Mouse (Mus musculus) midbrain, embryonic 15.5 days (tissue): Measurements from ENCODE around the gene Rarres1. TPM values are rescaled to one million over a fixed set of nuclear protein-coding genes. Genes with fewer than 3 reads are reported as not detected.
A peak's percentile ranks its signal among the peaks of the same experiment; 100 is the strongest.

ENCODE experiments used
- ATAC-seq: fragments of 200-750 bp; cut with Nextera tagmentation; replicated peaks from 2 replicates; pipeline ENCODE4 v1.8.0; 2017; ENCODE audit warnings: moderate TSS enrichment
- H3K27ac ChIP-seq: fragments of 300-500 bp; sonication (generic); 2 replicates; pipeline ENCODE4 v1.5.1; 2015; ENCODE audit warnings: mild to moderate bottlenecking, inconsistent platforms
- H3K27me3 ChIP-seq: fragments of 300-500 bp; sonication (generic); replicated peaks from 2 replicates; pipeline ENCODE4 v1.6.1; 2015; ENCODE audit warnings: inconsistent platforms
- H3K36me3 ChIP-seq: fragments of 300-500 bp; sonication (generic); replicated peaks from 2 replicates; pipeline ENCODE4 v1.6.1; 2015; ENCODE audit warnings: inconsistent platforms
- H3K4me1 ChIP-seq: fragments of 300-500 bp; sonication (generic); 2 replicates; pipeline ENCODE4 v1.6.1; 2015; ENCODE audit warnings: inconsistent platforms
- H3K4me2 ChIP-seq: fragments of 300-500 bp; sonication (generic); 2 replicates; pipeline ENCODE4 v1.6.1; 2015; ENCODE audit warnings: inconsistent platforms, mild to moderate bottlenecking, moderate library complexity
- H3K4me3 ChIP-seq: fragments of 300-500 bp; sonication (generic); 2 replicates; pipeline ENCODE4 v1.5.1; 2015; ENCODE audit warnings: mild to moderate bottlenecking, inconsistent platforms
- H3K9ac ChIP-seq: fragments of 300-500 bp; sonication (generic); 2 replicates; pipeline ENCODE4 v1.6.1; 2015; ENCODE audit warnings: mild to moderate bottlenecking, inconsistent platforms
- H3K9me3 ChIP-seq: fragments of 300-500 bp; sonication (generic); 2 replicates; pipeline ENCODE4 v1.6.1; 2016; ENCODE audit warnings: inconsistent platforms
- WGBS: fragments of 180-500 bp; shearing (Covaris S2); methylation state at CpG from one replicate; pipeline ENCODE4 v1.1.7; 2015; ENCODE audit warnings: mixed read lengths; 5-methylcytosine and 5-hydroxymethylcytosine counted together
- polyA plus RNA-seq: library from polyadenylated mRNA; unstranded; fragments of >200 nt; fragmentation: Nextera tagmentation; extraction: Ambion mirVana; gene quantifications from 2 replicates; pipeline ENCODE4 v1.2.1, GENCODE M21; 2015

Rarres1 gene
- polyA plus RNA-seq, 1 experiment from 2014 or later: 2.6 TPM

DNA sequence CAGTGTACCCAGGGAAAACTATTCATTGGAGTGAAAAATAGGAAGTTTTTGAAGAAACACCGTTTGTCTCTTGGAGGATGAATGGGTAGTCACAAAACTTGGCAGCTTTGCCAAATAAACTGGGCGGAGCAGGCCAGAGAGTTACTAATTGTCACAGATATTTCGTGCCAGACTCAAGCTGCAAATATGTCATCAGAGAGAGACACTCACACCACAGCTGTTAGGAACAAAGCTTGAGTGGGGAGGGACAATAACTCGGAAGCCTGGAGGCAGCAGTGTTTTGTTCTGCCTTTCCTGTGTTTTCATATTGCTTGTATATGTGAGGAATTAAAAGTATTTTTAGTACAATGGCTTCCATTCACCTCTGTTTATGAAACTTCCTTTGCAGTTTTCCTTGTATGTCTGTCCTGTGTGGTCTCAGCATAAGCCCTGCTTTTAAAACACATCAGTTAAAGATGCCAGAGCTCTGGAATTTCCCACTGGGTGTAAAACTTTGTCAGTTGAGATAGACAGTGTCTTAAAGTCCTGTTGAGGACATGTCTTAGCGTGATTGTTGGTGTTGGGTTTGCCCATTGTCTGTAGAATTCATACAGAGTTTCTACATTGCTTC, 64.6 kb downstream of the Rarres1 start:
- Histone ChIP-seq H3K9me3 (no peaks in the 10 kb centered on the region), H3K4me3 (no peak overlapping the region), H3K4me1 (no peaks in the 10 kb centered on the region), H3K27ac (no peak overlapping the region), H3K27me3 (no peaks in the 10 kb centered on the region), H3K4me2 (no peak overlapping the region), H3K9ac (no peak overlapping the region), H3K36me3 (peaks cover 46% of the 10 kb centered on the region)
- WGBS: 91% methylated on average over 5 of the region's 5 CpGs
- no peak for ATAC-seq

DNA sequence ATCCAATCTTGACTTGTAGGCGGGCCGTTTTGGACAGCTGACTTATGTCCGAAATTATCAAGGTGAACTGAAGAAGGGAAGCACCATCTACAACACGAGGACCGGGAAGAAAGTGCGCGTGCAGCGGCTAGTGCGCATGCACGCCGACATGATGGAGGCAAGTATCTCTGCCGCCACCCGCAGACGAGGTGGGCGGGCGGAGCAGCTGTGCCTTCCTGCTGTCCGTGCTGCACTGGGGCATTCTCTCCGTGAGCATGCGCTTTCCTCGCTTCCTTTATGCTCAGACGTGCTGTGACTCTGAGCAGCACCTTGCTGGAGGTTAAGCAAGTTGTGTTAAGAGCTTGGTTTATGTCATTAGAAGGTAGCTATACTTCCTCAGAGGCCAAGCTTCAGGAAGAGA, 65.7 kb downstream of the Rarres1 start:
- no peak overlapping the region for H3K9ac ChIP-seq
- H3K36me3 ChIP-seq: peaks cover 39% of the 10 kb centered on the region
- H3K9me3 ChIP-seq: no peaks in the 10 kb centered on the region
- H3K4me2 ChIP-seq: no peak overlapping the region
- WGBS: 96% methylated on average over 21 of the region's 21 CpGs
- H3K4me3 ChIP-seq: no peak overlapping the region
- no peak for ATAC-seq
- H3K4me1 ChIP-seq: no peaks in the 10 kb centered on the region
- H3K27ac ChIP-seq: no peak overlapping the region
- H3K27me3 ChIP-seq: no peaks in the 10 kb centered on the region

DNA sequence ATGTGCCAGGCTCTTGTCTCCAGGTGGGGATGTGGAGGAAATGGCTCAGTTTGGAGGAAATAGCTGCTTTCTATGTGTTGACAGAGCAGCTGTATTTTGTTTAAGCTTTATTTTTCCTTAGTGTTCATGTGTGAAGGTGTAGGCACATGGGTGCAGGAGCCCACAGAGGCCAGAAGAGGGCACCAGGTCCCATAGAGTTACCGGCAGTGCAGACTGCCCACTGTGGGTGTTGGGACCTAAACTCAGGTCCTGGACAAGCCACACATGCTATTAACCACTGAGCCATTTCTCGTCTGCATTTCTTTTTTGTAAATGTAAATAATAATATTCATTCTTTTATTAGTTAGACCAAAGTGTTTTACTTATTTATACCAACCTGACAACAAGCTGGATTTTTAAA, 68.2 kb downstream of the Rarres1 start:
- ATAC-seq: no peak

GRCm38 (mm10) chr3:67434011-67434410, 81.3 kb downstream of the Rarres1 start:
- no peak for ATAC-seq
- H3K9me3 ChIP-seq: no peaks in the 10 kb centered on the region
- peaks cover 43% of the 10 kb centered on the region for H3K36me3 ChIP-seq
- WGBS: 95% methylated on average over 6 of the region's 6 CpGs
- H3K4me3 ChIP-seq: no peak overlapping the region
- H3K4me1 ChIP-seq: peaks cover 8% of the 10 kb centered on the region
- no peak overlapping the region for H3K9ac ChIP-seq
- no peak overlapping the region for H3K4me2 ChIP-seq
- no peak overlapping the region for H3K27ac ChIP-seq
- no peaks in the 10 kb centered on the region for H3K27me3 ChIP-seq

More for the DNA sequence above, 68.2 kb downstream of the Rarres1 start:
- H3K4me2 ChIP-seq: no peak overlapping the region
- no peak overlapping the region for H3K4me3 ChIP-seq
- H3K9ac ChIP-seq: no peak overlapping the region
- no peak overlapping the region for H3K27ac ChIP-seq
- no peaks in the 10 kb centered on the region for H3K27me3 ChIP-seq
- no peaks in the 10 kb centered on the region for H3K4me1 ChIP-seq
- no peaks in the 10 kb centered on the region for H3K9me3 ChIP-seq
- WGBS: 93% methylated on average over 2 of the region's 2 CpGs
- peaks cover 37% of the 10 kb centered on the region for H3K36me3 ChIP-seq

DNA sequence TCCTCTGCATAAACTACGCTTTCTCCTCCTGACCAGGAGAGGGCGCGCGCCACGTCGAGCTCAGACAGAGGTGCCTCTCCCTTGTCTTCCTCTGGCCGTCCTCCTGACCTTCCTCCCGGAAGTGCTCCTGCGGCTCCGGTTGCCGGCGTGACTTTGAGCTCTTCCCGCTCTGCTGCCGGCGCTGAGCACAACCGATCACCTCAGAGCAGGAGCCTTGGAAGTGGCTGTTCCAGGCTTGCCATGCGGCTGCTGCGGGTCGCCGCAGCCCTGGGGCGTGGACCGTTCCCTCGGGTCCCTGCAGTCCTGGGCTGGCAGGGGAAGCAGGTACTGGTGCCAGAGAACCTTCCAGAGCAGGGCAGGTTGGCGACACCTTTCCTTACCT, 85.3 kb downstream of the Rarres1 start, which contains the start of gene Gfm1:
TSS of gene Gfm1 (plus strand) at position 98 of the 382 bp plus-strand sequence.
- peak within 1 kb of the TSS; percentile 77 for H3K4me3 ChIP-seq
- H3K27ac ChIP-seq: peak within 1 kb of the TSS; percentile 43; the same call in 1 of the 2 replicates
- under 1% methylated on average over 24 of the region's 24 CpGs for WGBS
- no peaks in the 10 kb centered on the region for H3K27me3 ChIP-seq
- peaks cover 8% of the 10 kb centered on the region for H3K4me1 ChIP-seq
- H3K36me3 ChIP-seq: peaks cover 22% of the 10 kb centered on the region
- H3K9me3 ChIP-seq: peaks cover 3% of the 10 kb centered on the region; the same call in 1 of the 2 replicates
- H3K9ac ChIP-seq: peak within 1 kb of the TSS; percentile 74
- peak within 1 kb of the TSS; percentile 82 for H3K4me2 ChIP-seq
- ATAC-seq: peak; percentile 98

DNA sequence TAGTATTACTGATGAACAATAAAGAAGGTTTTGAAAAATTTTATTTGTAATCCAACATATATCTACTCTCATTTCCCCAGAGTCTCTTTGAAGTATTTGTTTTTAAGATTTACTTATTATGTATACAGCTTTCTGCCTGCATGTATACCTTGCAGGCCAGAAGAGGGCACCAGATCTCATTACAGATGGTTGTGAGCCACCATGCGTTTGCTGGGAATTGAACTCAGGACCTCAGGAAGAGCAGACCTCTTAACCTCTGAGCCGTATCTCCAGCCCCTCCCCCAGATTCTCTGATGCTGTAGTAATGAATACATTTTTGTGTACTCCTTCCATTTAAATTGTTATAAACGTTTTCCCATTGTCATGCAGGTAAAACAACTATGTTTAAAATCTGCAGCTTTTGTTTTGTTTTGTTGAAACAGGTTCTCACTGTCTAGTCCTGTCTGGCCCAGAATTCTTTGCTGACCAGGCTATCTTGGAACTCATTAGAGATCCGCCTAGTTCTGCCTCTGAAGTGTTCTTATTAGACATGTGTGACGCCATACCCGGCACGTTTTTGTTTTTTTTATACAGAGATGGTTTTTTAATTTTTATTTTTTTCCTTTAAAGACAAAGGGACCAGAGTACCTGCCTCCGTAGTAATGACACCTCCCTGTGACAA, 85.9 kb downstream of the Rarres1 start:
- peaks cover 3% of the 10 kb centered on the region; the same call in 1 of the 2 replicates for H3K9me3 ChIP-seq
- H3K36me3 ChIP-seq: peaks cover 20% of the 10 kb centered on the region
- peak overlapping the region; percentile 82 for H3K4me2 ChIP-seq
- peaks cover 8% of the 10 kb centered on the region for H3K4me1 ChIP-seq
- peak overlapping the region; percentile 43; the same call in 1 of the 2 replicates for H3K27ac ChIP-seq
- 36% methylated on average over 8 of the region's 8 CpGs for WGBS
- peak overlapping the region; percentile 77 for H3K4me3 ChIP-seq
- ATAC-seq: peak; percentile 88
- H3K27me3 ChIP-seq: no peaks in the 10 kb centered on the region
- H3K9ac ChIP-seq: 0 out of 2 replicates have a peak overlapping the region, but pooled peaks have one; percentile 27

Other genes with a start within 250 kb of the Rarres1 start
- gene Mlf1, start 141.4 kb downstream of the Rarres1 start, polyA plus RNA-seq: 28.6 and 33.7 TPM in 2 replicates
- gene Gm17402, start 140.4 kb downstream of the Rarres1 start, polyA plus RNA-seq: not detected in 2 replicates
- 30.8 and 31.0 TPM in 2 replicates for gene Gfm1, start 85.4 kb downstream of the Rarres1 start, polyA plus RNA-seq
- 162 and 199 TPM in 2 replicates for gene Lxn, start 51.6 kb downstream of the Rarres1 start, polyA plus RNA-seq
- 30.1 and 30.9 TPM in 2 replicates for gene Mfsd1, start 67.2 kb upstream of the Rarres1 start, polyA plus RNA-seq